Mouse (Mus musculus) ES-E14 (cell line): ENCODE results near the gene Tpbg. TPM values are rescaled to one million over a fixed set of nuclear protein-coding genes. Genes with fewer than 3 reads are reported as not detected.

Source experiments
- DNase-seq: peaks from one replicate; pipeline ENCODE4 v3.0.0-alpha.2; 2013; ENCODE audit warnings: low read depth, low spot score
- H3K27ac ChIP-seq: 2 replicates; pipeline ENCODE4 v1.5.1; 2012; ENCODE audit warnings: low read depth, mild to moderate bottlenecking, low read length, moderate library complexity, mixed read lengths; ENCODE audit not compliant: poor library complexity, insufficient read depth, severe bottlenecking
- H3K36me3 ChIP-seq: 2 replicates; pipeline ENCODE4 v1.6.1; 2012; ENCODE audit warnings: mild to moderate bottlenecking, low read length, moderate library complexity, mixed read lengths; ENCODE audit not compliant: control insufficient read depth, poor library complexity, insufficient read depth, severe bottlenecking
- H3K4me1 ChIP-seq, 2 experiments: fragments of 150-350 bp in 1 of 2; sonication (generic) in 1 of 2; 2 replicates each; pipeline ENCODE4 v1.6.1; 2012; ENCODE audit warnings: low read length in 2 of 2, mild to moderate bottlenecking in 1 of 2, mixed read lengths in 1 of 2; ENCODE audit not compliant: control insufficient read depth in 2 of 2, insufficient read depth in 2 of 2, poor library complexity in 1 of 2
- H3K4me3 ChIP-seq, 2 experiments: fragments of 150-350 bp in 1 of 2; sonication (generic) in 1 of 2; 2 replicates each; pipeline ENCODE4 v1.5.1; 2012; ENCODE audit warnings: low read length in 2 of 2, low read depth in 1 of 2, mild to moderate bottlenecking in 1 of 2, mixed read lengths in 1 of 2; ENCODE audit not compliant: insufficient read depth in 1 of 2, poor library complexity in 1 of 2, severe bottlenecking in 1 of 2
- H3K9ac ChIP-seq: 2 replicates; pipeline ENCODE4 v1.6.1; 2012; ENCODE audit warnings: low read depth, mild to moderate bottlenecking, low read length, mixed read lengths; ENCODE audit not compliant: poor library complexity, insufficient read depth, severe bottlenecking
- H3K9me3 ChIP-seq: fragments of 150-350 bp; sonication (generic); 2 replicates; pipeline ENCODE4 v1.6.1; 2012; ENCODE audit warnings: low read depth, mild to moderate bottlenecking, low read length; ENCODE audit not compliant: control insufficient read depth, insufficient read depth
- CHD2 ChIP-seq: IDR thresholded peaks from 2 replicates; pipeline ENCODE4 v1.6.1; 2014; ENCODE audit warnings: mild to moderate bottlenecking, low read depth, low read length, inconsistent platforms
- HCFC1 ChIP-seq: IDR thresholded peaks from 2 replicates; pipeline ENCODE4 v1.6.1; 2012; ENCODE audit warnings: low read length, inconsistent platforms, borderline replicate concordance; ENCODE audit not compliant: insufficient read depth
- MAFK ChIP-seq: IDR thresholded peaks from 2 replicates; pipeline ENCODE4 v1.6.1; 2014; ENCODE audit warnings: mild to moderate bottlenecking, low read depth, low read length, inconsistent platforms; ENCODE audit not compliant: insufficient read depth
- ZC3H11A ChIP-seq: IDR thresholded peaks from 2 replicates; pipeline ENCODE4 v1.6.1; 2012; ENCODE audit warnings: low read depth, mild to moderate bottlenecking, inconsistent platforms, low read length, borderline replicate concordance
- ZNF384 ChIP-seq: IDR thresholded peaks from 2 replicates; pipeline ENCODE4 v1.6.1; 2012; ENCODE audit warnings: low read depth, low read length, inconsistent platforms
- in situ Hi-C, 2 experiments: fragments of 600-800 bp; cut with MboI; formaldehyde crosslinking; loops; one replicate each; pipeline ENCODE4 v1.15.1; 2025; ENCODE audit warnings: low sequenced_read_pairs in 2 of 2, inconsistent platforms in 1 of 2; ENCODE audit not compliant: unreplicated experiment in 2 of 2
- total RNA-seq: library from RNA; depleted of rRNA; stranded (reverse); fragments of 300-350 nt; gene quantifications from 2 replicates; pipeline ENCODE4 v1.2.3, GENCODE M21; 2012

Tpbg gene
- total RNA-seq, 1 experiment = 24.7 TPM

DNA sequence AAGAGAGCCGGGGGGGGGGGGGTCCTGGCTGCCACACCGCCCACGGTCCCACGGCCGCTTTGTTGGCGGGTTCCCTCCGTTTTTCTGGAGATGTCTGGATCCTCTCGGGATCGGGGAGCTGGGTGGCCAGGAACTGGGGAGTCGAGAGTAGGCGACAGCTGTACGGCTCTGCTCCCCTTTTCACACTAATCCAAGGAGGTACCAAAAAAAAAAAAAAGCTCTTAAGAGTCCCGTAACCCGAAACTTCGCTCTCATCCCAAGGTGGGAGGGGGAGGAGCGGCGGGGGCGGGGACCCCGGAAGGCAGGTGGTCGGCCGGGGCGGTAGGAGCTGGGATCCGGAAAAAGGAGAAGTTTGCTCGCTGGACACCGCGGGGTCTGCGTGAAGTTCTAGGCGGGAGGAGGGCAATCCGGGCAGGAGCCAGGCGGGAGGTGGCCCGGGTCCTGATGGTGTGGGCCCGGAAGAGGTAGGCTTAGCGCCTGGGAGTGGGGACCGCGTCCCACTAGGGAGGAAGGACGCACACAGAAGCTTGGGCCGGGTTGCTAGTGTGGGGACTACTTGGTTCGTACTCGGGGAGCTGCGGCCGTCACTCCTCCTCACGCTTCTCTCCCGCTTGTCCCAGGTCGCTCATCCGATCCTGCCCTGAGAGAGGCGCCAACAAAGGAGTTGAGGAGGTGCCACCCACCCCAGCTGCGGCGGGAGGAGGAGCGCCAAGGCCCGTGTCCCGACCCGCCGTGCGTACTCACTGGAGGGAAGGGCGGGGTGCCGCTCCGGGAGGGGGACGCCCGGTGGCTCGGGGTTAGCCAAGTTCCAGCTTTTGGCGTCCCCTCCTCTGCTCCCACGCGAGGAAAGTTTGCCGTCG, 1.1 kb downstream of the Tpbg start:
- Histone ChIP-seq H3K9me3 (no peaks in the 10 kb centered on the region), H3K9ac (peak overlapping the region; percentile 65), H3K36me3 (peaks cover 3% of the 10 kb centered on the region; the same call in 1 of the 2 replicates), H3K27ac (no peak overlapping the region), H3K4me3 (peak overlapping the region; percentile 67 to 75), H3K4me1 (peaks cover 0 to 5% of the 10 kb centered on the region in 2 experiments; a peak in 1 of 4 replicates)
- in situ Hi-C loops = no loop called here
- DNase-seq = no peak
- no peak for TF ChIP-seq ZC3H11A
- no peak for TF ChIP-seq HCFC1
- peak; percentile 92 for TF ChIP-seq ZNF384

DNA sequence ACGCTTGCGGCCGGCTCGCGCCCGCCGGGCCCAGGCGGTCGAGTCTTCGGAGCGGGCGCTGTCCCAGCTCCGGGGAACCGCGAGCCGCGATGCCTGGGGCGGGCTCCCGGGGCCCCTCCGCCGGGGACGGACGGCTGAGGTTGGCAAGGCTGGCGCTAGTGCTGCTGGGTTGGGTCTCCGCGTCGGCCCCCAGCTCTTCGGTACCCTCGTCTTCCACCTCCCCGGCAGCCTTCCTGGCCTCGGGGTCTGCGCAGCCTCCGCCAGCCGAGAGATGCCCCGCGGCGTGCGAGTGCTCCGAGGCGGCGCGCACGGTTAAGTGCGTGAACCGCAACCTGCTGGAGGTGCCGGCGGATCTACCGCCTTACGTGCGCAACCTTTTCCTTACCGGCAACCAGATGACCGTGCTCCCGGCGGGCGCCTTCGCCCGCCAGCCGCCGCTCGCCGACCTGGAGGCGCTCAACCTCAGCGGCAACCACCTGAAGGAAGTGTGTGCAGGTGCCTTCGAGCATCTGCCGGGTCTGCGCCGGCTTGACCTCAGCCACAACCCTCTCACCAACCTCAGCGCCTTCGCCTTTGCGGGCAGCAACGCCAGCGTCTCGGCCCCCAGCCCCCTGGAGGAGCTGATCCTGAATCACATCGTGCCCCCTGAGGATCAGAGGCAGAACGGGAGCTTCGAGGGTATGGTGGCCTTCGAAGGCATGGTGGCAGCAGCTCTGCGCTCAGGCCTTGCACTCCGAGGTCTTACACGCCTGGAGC, 1.9 kb downstream of the Tpbg start:
- no peak for DNase-seq
- Histone ChIP-seq H3K36me3 (peaks cover 3% of the 10 kb centered on the region; the same call in 1 of the 2 replicates), H3K27ac (no peak overlapping the region), H3K9me3 (no peaks in the 10 kb centered on the region), H3K9ac (peak overlapping the region; percentile 65; the same call in 1 of the 2 replicates), H3K4me1 (peaks cover 0 to 5% of the 10 kb centered on the region in 2 experiments; a peak in 1 of 4 replicates), H3K4me3 (peak overlapping the region; percentile 67 to 75)
- in situ Hi-C loops = no loop called here
- no peak for TF ChIP-seq ZNF384
- TF ChIP-seq HCFC1 = no peak
- no peak for TF ChIP-seq MAFK
- no peak for TF ChIP-seq ZC3H11A
- no peak for TF ChIP-seq CHD2

DNA sequence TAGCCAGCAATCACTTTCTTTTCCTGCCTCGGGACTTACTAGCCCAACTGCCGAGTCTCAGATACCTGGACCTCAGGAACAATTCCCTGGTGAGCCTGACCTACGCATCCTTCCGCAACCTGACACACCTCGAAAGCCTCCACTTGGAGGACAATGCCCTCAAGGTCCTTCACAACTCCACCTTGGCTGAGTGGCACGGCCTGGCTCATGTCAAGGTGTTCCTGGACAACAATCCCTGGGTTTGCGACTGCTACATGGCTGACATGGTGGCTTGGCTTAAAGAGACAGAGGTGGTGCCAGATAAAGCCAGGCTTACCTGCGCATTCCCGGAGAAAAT, 2.4 kb downstream of the Tpbg start:
- Histone ChIP-seq H3K27ac (no peak overlapping the region), H3K4me3 (peak overlapping the region; percentile 67 to 75; a peak in 2 of 4 replicates), H3K9me3 (no peaks in the 10 kb centered on the region), H3K36me3 (peaks cover 3% of the 10 kb centered on the region; the same call in 1 of the 2 replicates), H3K9ac (peak overlapping the region; percentile 65; the same call in 1 of the 2 replicates), H3K4me1 (peaks cover 0 to 5% of the 10 kb centered on the region in 2 experiments; a peak in 1 of 4 replicates)
- TF ChIP-seq ZNF384 (no peak), HCFC1 (no peak), CHD2 (no peak), MAFK (no peak), ZC3H11A (no peak)
- DNase-seq = no peak
- in situ Hi-C loops = no loop called here

DNA sequence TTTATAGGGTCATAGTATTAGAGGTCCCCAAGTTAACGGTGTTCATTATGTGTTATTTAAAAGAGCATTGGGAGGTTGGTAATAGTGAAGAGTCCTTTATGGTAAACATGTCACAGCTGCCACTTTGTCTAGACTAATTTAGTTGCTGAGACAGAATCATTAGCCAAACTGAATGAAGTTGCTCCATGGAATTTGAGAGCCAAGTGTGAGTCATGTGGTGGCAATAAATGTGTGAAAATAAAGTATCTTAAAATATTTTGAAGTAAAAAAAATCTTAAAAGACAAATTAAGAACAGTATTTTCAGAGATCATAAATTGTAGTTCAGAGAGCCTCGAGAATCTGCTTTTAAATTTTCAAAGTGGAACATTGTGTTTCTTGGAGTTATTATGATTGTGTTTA, 4.0 kb downstream of the Tpbg start:
- H3K27ac ChIP-seq = no peak overlapping the region

More for the DNA sequence above, 4.0 kb downstream of the Tpbg start:
- peaks cover 0 to 5% of the 10 kb centered on the region in 2 experiments; a peak in 1 of 4 replicates for H3K4me1 ChIP-seq
- no peak overlapping the region for H3K9ac ChIP-seq
- H3K4me3 ChIP-seq = no peak overlapping the region
- peaks cover 3% of the 10 kb centered on the region; the same call in 1 of the 2 replicates for H3K36me3 ChIP-seq
- no peak for DNase-seq
- no peaks in the 10 kb centered on the region for H3K9me3 ChIP-seq
- in situ Hi-C loops = no loop called here
- TF ChIP-seq ZNF384 = no peak
- no peak for TF ChIP-seq ZC3H11A
- no peak for TF ChIP-seq MAFK
- TF ChIP-seq HCFC1 = no peak
- TF ChIP-seq CHD2 = no peak
